Mouse (Mus musculus): ENCODE measurements around the gene Fam131a.
A peak's percentile ranks its signal among the peaks of the same experiment; 100 is the strongest.

The Fam131a gene

GRCm38 (mm10) chr16:20695622-20696323, 2.7 kb downstream of the Fam131a start:
- DNase-seq (ENCODE audit: low spot score): no peak

GRCm38 (mm10) chr16:20699266-20699665, 6.2 kb downstream of the Fam131a start:
- DNase-seq (ENCODE audit: low spot score): no peak

- no peak for DNase-seq (ENCODE audit: low spot score)
Observed at GRCm38 (mm10) chr16:20700036-20700435, 7.0 kb downstream of the Fam131a start.

GRCm38 (mm10) chr16:20701316-20701715, 8.3 kb downstream of the Fam131a start:
- DNase-seq (ENCODE audit: low spot score): no peak

GRCm38 (mm10) chr16:20701729-20702521, 8.9 kb downstream of the Fam131a start:
- no peak for DNase-seq (ENCODE audit: low spot score)

- peak; percentile 74 for DNase-seq (ENCODE audit: low spot score)
Observed at GRCm38 (mm10) chr16:20702522-20702893, 9.5 kb downstream of the Fam131a start.

GRCm38 (mm10) chr16:20703071-20703470, 10.0 kb downstream of the Fam131a start:
- DNase-seq (ENCODE audit: low spot score): no peak

GRCm38 (mm10) chr16:20703699-20704400, 10.8 kb downstream of the Fam131a start:
- DNase-seq (ENCODE audit: low spot score): no peak

GRCm38 (mm10) chr16:20705786-20706185, 12.7 kb downstream of the Fam131a start:
- DNase-seq (ENCODE audit: low spot score): no peak

- DNase-seq (ENCODE audit: low spot score): peak; percentile 77
Observed at GRCm38 (mm10) chr16:20706407-20707055, 13.5 kb downstream of the Fam131a start.

GRCm38 (mm10) chr16:20708220-20708938, 15.3 kb downstream of the Fam131a start:
- DNase-seq (ENCODE audit: low spot score): no peak

GRCm38 (mm10) chr16:20708939-20709734, 16.1 kb downstream of the Fam131a start:
- no peak for DNase-seq (ENCODE audit: low spot score)

GRCm38 (mm10) chr16:20710370-20710769, 17.3 kb downstream of the Fam131a start:
- no peak for DNase-seq (ENCODE audit: low spot score)

- DNase-seq (ENCODE audit: low spot score): no peak
Observed at GRCm38 (mm10) chr16:20710810-20711209, 17.8 kb downstream of the Fam131a start.

GRCm38 (mm10) chr16:20712190-20712589, 19.1 kb downstream of the Fam131a start:
- no peak for DNase-seq (ENCODE audit: low spot score)

- no peak for DNase-seq (ENCODE audit: low spot score)
Observed at GRCm38 (mm10) chr16:20712889-20713288, 19.8 kb downstream of the Fam131a start.

GRCm38 (mm10) chr16:20714307-20715080, 21.5 kb downstream of the Fam131a start:
- DNase-seq (ENCODE audit: low spot score): no peak

- peak; percentile 26 for DNase-seq (ENCODE audit: low spot score)
Observed at GRCm38 (mm10) chr16:20715161-20715560, 22.1 kb downstream of the Fam131a start.

GRCm38 (mm10) chr16:20715566-20715965, 22.5 kb downstream of the Fam131a start:
- DNase-seq (ENCODE audit: low spot score): peak; percentile 24
